Mouse (Mus musculus): ENCODE results near the gene Clcn3. TPM values are rescaled to one million over a fixed set of nuclear protein-coding genes. Genes with fewer than 3 reads are reported as not detected.
A peak's percentile ranks its signal among the peaks of the same experiment; 100 is the strongest.

Gene Clcn3
- polyA plus RNA-seq, 1 experiment from 2014 or later: 22.1 TPM

GRCm38 (mm10) chr8:60951757-60952156, 31.3 kb downstream of the Clcn3 start:
- Histone ChIP-seq H3K4me3 (ENCODE audit: control insufficient read depth in 1 of 2, insufficient read depth in 1 of 2, low read depth in 1 of 2, low read length in 2 of 2) (no peak overlapping the region), H3K9ac (ENCODE audit: low read length) (no peak overlapping the region), H3K4me2 (ENCODE audit: low read length) (no peak overlapping the region), H3K36me3 (ENCODE audit: control insufficient read depth, insufficient read depth, low read length) (no peaks in the 10 kb centered on the region), H3K9me3 (ENCODE audit: control insufficient read depth, low read length) (no peaks in the 10 kb centered on the region), H3K27me3 (ENCODE audit: control insufficient read depth, insufficient read depth, low read length) (no peaks in the 10 kb centered on the region), H3K4me1 (ENCODE audit: control insufficient read depth in 2 of 2, insufficient read depth in 2 of 2, low read length in 2 of 2) (peaks cover 3 to 32% of the 10 kb centered on the region in 2 experiments), H3K27ac (replicated peaks in 1 of 2; ENCODE audit: control insufficient read depth in 1 of 2, insufficient read depth in 1 of 2, low read depth in 2 of 2, low read length in 2 of 2) (no peak overlapping the region)
- 95% methylated on average over 1 of the region's 1 CpGs for WGBS
- no peak for ATAC-seq (ENCODE audit: insufficient number of reproducible peaks, insufficient read depth, low FRiP score, low read depth)

DNA sequence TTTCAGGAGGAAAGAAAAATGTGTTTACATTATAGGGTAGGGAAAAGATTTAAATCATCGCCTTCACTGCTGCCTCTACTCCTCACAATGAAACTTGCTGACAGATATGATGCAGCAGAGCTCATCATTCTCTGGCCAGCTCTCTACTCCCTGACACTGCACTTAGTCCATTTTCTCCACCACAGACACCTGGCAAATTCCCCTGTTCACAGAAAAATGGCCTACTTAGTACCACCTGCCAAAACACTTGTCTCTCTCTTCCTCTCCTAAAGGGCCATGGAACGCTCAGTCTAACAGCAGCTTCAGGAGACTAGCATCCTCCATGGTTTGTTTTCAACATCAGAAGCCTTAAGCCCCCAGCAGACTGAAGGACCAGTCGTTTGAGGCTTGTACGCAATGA, 31.8 kb downstream of the Clcn3 start:
- Histone ChIP-seq H3K4me1 (ENCODE audit: control insufficient read depth in 2 of 2, insufficient read depth in 2 of 2, low read length in 2 of 2) (peaks cover 3 to 32% of the 10 kb centered on the region in 2 experiments), H3K27me3 (ENCODE audit: control insufficient read depth, insufficient read depth, low read length) (no peaks in the 10 kb centered on the region), H3K4me2 (ENCODE audit: low read length) (no peak overlapping the region), H3K4me3 (ENCODE audit: control insufficient read depth in 1 of 2, insufficient read depth in 1 of 2, low read depth in 1 of 2, low read length in 2 of 2) (no peak overlapping the region), H3K36me3 (ENCODE audit: control insufficient read depth, insufficient read depth, low read length) (no peaks in the 10 kb centered on the region), H3K9me3 (ENCODE audit: control insufficient read depth, low read length) (no peaks in the 10 kb centered on the region), H3K27ac (replicated peaks in 1 of 2; ENCODE audit: control insufficient read depth in 1 of 2, insufficient read depth in 1 of 2, low read depth in 2 of 2, low read length in 2 of 2) (no peak overlapping the region), H3K9ac (ENCODE audit: low read length) (no peak overlapping the region; the same call in 1 of the 2 replicates)
- WGBS: 70% methylated on average over 4 of the region's 4 CpGs
- ATAC-seq (ENCODE audit: insufficient number of reproducible peaks, insufficient read depth, low FRiP score, low read depth): no peak

GRCm38 (mm10) chr8:60949859-60950258, 33.2 kb downstream of the Clcn3 start:
- H3K9ac ChIP-seq (ENCODE audit: low read length): no peak overlapping the region
- H3K4me2 ChIP-seq (ENCODE audit: low read length): peak overlapping the region; percentile 28
- peak overlapping the region in 1 of 2 experiments; percentile 50; a peak in 2 of 4 replicates for H3K27ac ChIP-seq (replicated peaks in 1 of 2; ENCODE audit: control insufficient read depth in 1 of 2, insufficient read depth in 1 of 2, low read depth in 2 of 2, low read length in 2 of 2)

GRCm38 (mm10) chr8:60947503-60947902, 35.6 kb downstream of the Clcn3 start:
- ATAC-seq (ENCODE audit: insufficient number of reproducible peaks, insufficient read depth, low FRiP score, low read depth): no peak
- Histone ChIP-seq H3K4me2 (ENCODE audit: low read length) (no peak overlapping the region), H3K4me3 (ENCODE audit: control insufficient read depth in 1 of 2, insufficient read depth in 1 of 2, low read depth in 1 of 2, low read length in 2 of 2) (no peak overlapping the region)

More at GRCm38 (mm10) chr8:60949859-60950258, 33.2 kb downstream of the Clcn3 start:
- Histone ChIP-seq H3K4me1 (ENCODE audit: control insufficient read depth in 2 of 2, insufficient read depth in 2 of 2, low read length in 2 of 2) (peaks cover 3 to 32% of the 10 kb centered on the region in 2 experiments), H3K27me3 (ENCODE audit: control insufficient read depth, insufficient read depth, low read length) (no peaks in the 10 kb centered on the region), H3K9me3 (ENCODE audit: control insufficient read depth, low read length) (no peaks in the 10 kb centered on the region), H3K4me3 (ENCODE audit: control insufficient read depth in 1 of 2, insufficient read depth in 1 of 2, low read depth in 1 of 2, low read length in 2 of 2) (no peak overlapping the region), H3K36me3 (ENCODE audit: control insufficient read depth, insufficient read depth, low read length) (no peaks in the 10 kb centered on the region)
- WGBS: 24% methylated on average over 4 of the region's 4 CpGs
- ATAC-seq (ENCODE audit: insufficient number of reproducible peaks, insufficient read depth, low FRiP score, low read depth): no peak

GRCm38 (mm10) chr8:60942867-60943266, 40.2 kb downstream of the Clcn3 start:
- Histone ChIP-seq H3K27ac (replicated peaks in 1 of 2; ENCODE audit: control insufficient read depth in 1 of 2, insufficient read depth in 1 of 2, low read depth in 2 of 2, low read length in 2 of 2) (no peak overlapping the region), H3K4me3 (ENCODE audit: control insufficient read depth in 1 of 2, insufficient read depth in 1 of 2, low read depth in 1 of 2, low read length in 2 of 2) (no peak overlapping the region), H3K27me3 (ENCODE audit: control insufficient read depth, insufficient read depth, low read length) (no peaks in the 10 kb centered on the region), H3K4me2 (ENCODE audit: low read length) (no peak overlapping the region), H3K36me3 (ENCODE audit: control insufficient read depth, insufficient read depth, low read length) (peaks cover 4% of the 10 kb centered on the region; the same call in 1 of the 2 replicates), H3K4me1 (ENCODE audit: control insufficient read depth in 2 of 2, insufficient read depth in 2 of 2, low read length in 2 of 2) (no peaks in the 10 kb centered on the region), H3K9ac (ENCODE audit: low read length) (no peak overlapping the region), H3K9me3 (ENCODE audit: control insufficient read depth, low read length) (peaks cover 2% of the 10 kb centered on the region; the same call in 1 of the 2 replicates)
- ATAC-seq (ENCODE audit: insufficient number of reproducible peaks, insufficient read depth, low FRiP score, low read depth): no peak
- WGBS: 97% methylated on average over 2 of the region's 2 CpGs

More at GRCm38 (mm10) chr8:60947503-60947902, 35.6 kb downstream of the Clcn3 start:
- no peak overlapping the region for H3K27ac ChIP-seq (replicated peaks in 1 of 2; ENCODE audit: control insufficient read depth in 1 of 2, insufficient read depth in 1 of 2, low read depth in 2 of 2, low read length in 2 of 2)
- H3K9me3 ChIP-seq (ENCODE audit: control insufficient read depth, low read length): peaks cover 2% of the 10 kb centered on the region; the same call in 1 of the 2 replicates
- peaks cover 3 to 27% of the 10 kb centered on the region in 2 experiments for H3K4me1 ChIP-seq (ENCODE audit: control insufficient read depth in 2 of 2, insufficient read depth in 2 of 2, low read length in 2 of 2)
- no peaks in the 10 kb centered on the region for H3K36me3 ChIP-seq (ENCODE audit: control insufficient read depth, insufficient read depth, low read length)
- H3K9ac ChIP-seq (ENCODE audit: low read length): no peak overlapping the region
- H3K27me3 ChIP-seq (ENCODE audit: control insufficient read depth, insufficient read depth, low read length): no peaks in the 10 kb centered on the region

- no peak overlapping the region for H3K4me2 ChIP-seq (ENCODE audit: low read length)
- no peaks in the 10 kb centered on the region for H3K27me3 ChIP-seq (ENCODE audit: control insufficient read depth, insufficient read depth, low read length)
- H3K36me3 ChIP-seq (ENCODE audit: control insufficient read depth, insufficient read depth, low read length): peaks cover 21% of the 10 kb centered on the region
- WGBS: 43% methylated on average over 3 of the region's 3 CpGs
- H3K9me3 ChIP-seq (ENCODE audit: control insufficient read depth, low read length): peaks cover 2% of the 10 kb centered on the region; the same call in 1 of the 2 replicates
- no peaks in the 10 kb centered on the region for H3K4me1 ChIP-seq (ENCODE audit: control insufficient read depth in 2 of 2, insufficient read depth in 2 of 2, low read length in 2 of 2)
- H3K9ac ChIP-seq (ENCODE audit: low read length): no peak overlapping the region
- ATAC-seq (ENCODE audit: insufficient number of reproducible peaks, insufficient read depth, low FRiP score, low read depth): no peak
- no peak overlapping the region for H3K4me3 ChIP-seq (ENCODE audit: control insufficient read depth in 1 of 2, insufficient read depth in 1 of 2, low read depth in 1 of 2, low read length in 2 of 2)
- H3K27ac ChIP-seq (replicated peaks in 1 of 2; ENCODE audit: control insufficient read depth in 1 of 2, insufficient read depth in 1 of 2, low read depth in 2 of 2, low read length in 2 of 2): no peak overlapping the region
Measured at GRCm38 (mm10) chr8:60938717-60939424, 44.2 kb downstream of the Clcn3 start.

DNA sequence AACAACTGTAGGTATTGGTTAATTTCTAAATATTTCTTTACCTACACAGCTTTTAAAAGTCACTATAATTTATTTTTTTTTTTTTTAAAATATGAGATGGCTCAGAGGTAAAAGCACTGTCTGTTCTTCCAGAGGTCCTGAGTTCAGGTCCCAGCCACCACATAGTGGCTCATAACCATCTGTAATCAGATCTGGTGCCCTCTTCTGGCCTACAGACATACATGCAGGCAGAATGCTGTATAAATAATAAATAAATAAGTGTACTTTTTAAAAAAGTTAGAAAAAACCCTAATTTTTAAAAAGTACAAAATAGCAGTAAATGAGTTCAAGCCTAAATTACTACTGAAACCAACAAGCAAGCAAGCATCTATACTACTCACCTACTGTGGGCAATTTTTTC, 49.5 kb downstream of the Clcn3 start:
- Histone ChIP-seq H3K27ac (replicated peaks in 1 of 2; ENCODE audit: control insufficient read depth in 1 of 2, insufficient read depth in 1 of 2, low read depth in 2 of 2, low read length in 2 of 2) (no peak overlapping the region), H3K36me3 (ENCODE audit: control insufficient read depth, insufficient read depth, low read length) (peaks cover 55% of the 10 kb centered on the region), H3K4me1 (ENCODE audit: control insufficient read depth in 2 of 2, insufficient read depth in 2 of 2, low read length in 2 of 2) (no peaks in the 10 kb centered on the region), H3K9me3 (ENCODE audit: control insufficient read depth, low read length) (no peaks in the 10 kb centered on the region), H3K4me3 (ENCODE audit: control insufficient read depth in 1 of 2, insufficient read depth in 1 of 2, low read depth in 1 of 2, low read length in 2 of 2) (no peak overlapping the region), H3K4me2 (ENCODE audit: low read length) (no peak overlapping the region), H3K9ac (ENCODE audit: low read length) (no peak overlapping the region), H3K27me3 (ENCODE audit: control insufficient read depth, insufficient read depth, low read length) (no peaks in the 10 kb centered on the region)
- no peak for ATAC-seq (ENCODE audit: insufficient number of reproducible peaks, insufficient read depth, low FRiP score, low read depth)

- no peak overlapping the region for H3K4me3 ChIP-seq (ENCODE audit: control insufficient read depth in 1 of 2, insufficient read depth in 1 of 2, low read depth in 1 of 2, low read length in 2 of 2)
- H3K27me3 ChIP-seq (ENCODE audit: control insufficient read depth, insufficient read depth, low read length): no peaks in the 10 kb centered on the region
- H3K9me3 ChIP-seq (ENCODE audit: control insufficient read depth, low read length): no peaks in the 10 kb centered on the region
- no peak overlapping the region for H3K27ac ChIP-seq (replicated peaks in 1 of 2; ENCODE audit: control insufficient read depth in 1 of 2, insufficient read depth in 1 of 2, low read depth in 2 of 2, low read length in 2 of 2)
- WGBS: 88% methylated on average over 4 of the region's 4 CpGs
- peaks cover 53% of the 10 kb centered on the region for H3K36me3 ChIP-seq (ENCODE audit: control insufficient read depth, insufficient read depth, low read length)
- ATAC-seq (ENCODE audit: insufficient number of reproducible peaks, insufficient read depth, low FRiP score, low read depth): no peak
- no peaks in the 10 kb centered on the region for H3K4me1 ChIP-seq (ENCODE audit: control insufficient read depth in 2 of 2, insufficient read depth in 2 of 2, low read length in 2 of 2)
- H3K9ac ChIP-seq (ENCODE audit: low read length): no peak overlapping the region
- no peak overlapping the region for H3K4me2 ChIP-seq (ENCODE audit: low read length)
Measured at GRCm38 (mm10) chr8:60920176-60920575, 62.9 kb downstream of the Clcn3 start.
